ENCODE assay signal across 9 mouse cellular contexts in genomic region chr3:97940511-97941204, GRCm38 (mm10). TPM values are rescaled to one million over a fixed set of nuclear protein-coding genes. Genes with fewer than 3 reads are reported as not detected.
DNase-seq lines count a peak whose midpoint lies in the region; ATAC-seq and TF ChIP-seq lines count a peak whose summit lies in the region.
"Had no signal": no experiment of that assay in that cellular context is flagged by ENCODE, and none has a peak within 500 bp of the region (broad histone marks: within the 10 kb centered on the region; RNA-seq: fewer than 3 reads in every experiment).

No protein-coding gene starts in this region.

- H3K36me3 ChIP-seq in embryonic facial prominence, embryonic 10.5 days (replicated peaks): no peaks in the 10 kb centered on the region
- H3K36me3 ChIP-seq in heart, embryonic 15.5 days: no peaks in the 10 kb centered on the region
- H3K36me3 ChIP-seq in midbrain, embryonic 15.5 days (replicated peaks): no peaks in the 10 kb centered on the region

- DNase-seq in layer of hippocampus, adult 2 months (ENCODE audit: low spot score in 2 of 2): peak in 1 of 2 experiments; percentile 12
- DNase-seq in layer of hippocampus, postnatal 25 days (ENCODE audit: extremely low spot score in 1 of 2, low spot score in 1 of 2): no peak
- DNase-seq in embryonic facial prominence, embryonic 10.5 days (ENCODE audit: low spot score): no peak
- no peak for DNase-seq in cerebellum, adult 11-12 months
- no peak for DNase-seq in layer of hippocampus, adult 8-10 months (ENCODE audit: low spot score in 2 of 2)

- peak overlapping the region; percentile 24; the same call in 1 of the 2 replicates for H3K27ac ChIP-seq in layer of hippocampus, adult 2 months
- peak overlapping the region; percentile 95 for H3K27ac ChIP-seq in embryonic facial prominence, embryonic 10.5 days (replicated peaks)
- H3K27ac ChIP-seq in heart, embryonic 15.5 days: peak overlapping the region; percentile 46
- no peak overlapping the region for H3K27ac ChIP-seq in midbrain, embryonic 15.5 days

- H3K9me3 ChIP-seq in embryonic facial prominence, embryonic 10.5 days: no peaks in the 10 kb centered on the region
- H3K9me3 ChIP-seq in heart, embryonic 15.5 days (replicated peaks): no peaks in the 10 kb centered on the region
- no peaks in the 10 kb centered on the region for H3K9me3 ChIP-seq in midbrain, embryonic 15.5 days

- H3K4me1 ChIP-seq in embryonic facial prominence, embryonic 10.5 days: peaks cover 81% of the 10 kb centered on the region
- peaks cover 31% of the 10 kb centered on the region for H3K4me1 ChIP-seq in heart, embryonic 15.5 days (replicated peaks)
- peaks cover 49% of the 10 kb centered on the region for H3K4me1 ChIP-seq in midbrain, embryonic 15.5 days

- ATAC-seq in heart, embryonic 15.5 days (replicated peaks; ENCODE audit: insufficient number of reproducible peaks, insufficient read depth, low FRiP score, low read depth): no peak
- peak; percentile 29; the same call in 1 of the 2 replicates for ATAC-seq in midbrain, embryonic 15.5 days (replicated peaks)
- no peak for ATAC-seq in erythroblast, adult 5-6 weeks (replicated peaks; ENCODE audit: low FRiP score, poor library complexity, severe bottlenecking)

- no peak overlapping the region for H3K4me2 ChIP-seq in heart, embryonic 15.5 days
- no peak overlapping the region for H3K4me2 ChIP-seq in midbrain, embryonic 15.5 days

- no peak overlapping the region for H3K4me3 ChIP-seq in layer of hippocampus, adult 2 months
- no peak overlapping the region for H3K4me3 ChIP-seq in embryonic facial prominence, embryonic 10.5 days
- H3K4me3 ChIP-seq in heart, embryonic 15.5 days: no peak overlapping the region
- H3K4me3 ChIP-seq in midbrain, embryonic 15.5 days: no peak overlapping the region
- H3K4me3 ChIP-seq: erythroblast, embryonic 14.5 days had no signal

- no peak overlapping the region for H3K9ac ChIP-seq in heart, embryonic 15.5 days
- no peak overlapping the region for H3K9ac ChIP-seq in midbrain, embryonic 15.5 days

- H3K27me3 ChIP-seq in embryonic facial prominence, embryonic 10.5 days (replicated peaks; ENCODE audit: low read depth, poor library complexity, severe bottlenecking): no peaks in the 10 kb centered on the region
- H3K27me3 ChIP-seq in heart, embryonic 15.5 days: no peaks in the 10 kb centered on the region
- 0 out of 2 replicates have a peak, but pooled peaks cover 5% of the 10 kb centered on the region for H3K27me3 ChIP-seq in midbrain, embryonic 15.5 days (replicated peaks)

- no peak for TF ChIP-seq CTCF in layer of hippocampus, adult 2 months (conservative IDR thresholded peaks at IDR 0.05)

- 14% methylated on average over 9 of the region's 9 CpGs for WGBS in embryonic facial prominence, embryonic 10.5 days
- 51% methylated on average over 9 of the region's 9 CpGs for WGBS in heart, embryonic 15.5 days
- WGBS in midbrain, embryonic 15.5 days: 14% methylated on average over 9 of the region's 9 CpGs

RNA-seq across cellular contexts. Expression of gene Sec22b, which starts 39.7 kb away (rescaled TPM):
- total RNA-seq in layer of hippocampus, adult 2 months (2021): 10 to 100 TPM; 78.3 to 81.7 TPM
- 10 to 100 TPM; 67.9 to 81.1 TPM for total RNA-seq in layer of hippocampus, postnatal 25 days (2021)
- 119 and 122 TPM in 2 replicates for polyA plus RNA-seq in embryonic facial prominence, embryonic 10.5 days (2016; fragmentation: Nextera tagmentation; extraction: Ambion mirVana)
- 98.1 and 118 TPM in 2 replicates for polyA plus RNA-seq in heart, embryonic 15.5 days (2015; fragmentation: Nextera tagmentation; extraction: Ambion mirVana)
- 89.3 and 93.7 TPM in 2 replicates for polyA plus RNA-seq in midbrain, embryonic 15.5 days (2015; fragmentation: Nextera tagmentation; extraction: Ambion mirVana)
- 25.1 and 26.5 TPM in 2 replicates for total RNA-seq in erythroblast, adult 5-6 weeks (2015; ENCODE audit: low replicate concordance)
- 13.8 and 15.6 TPM in 2 replicates for total RNA-seq in erythroblast, adult 5-6 weeks (2017; ENCODE audit: low replicate concordance)
- total RNA-seq in layer of hippocampus, adult 8-10 months (2022): 10 to 100 TPM; 70.3 to 82.5 (median 74.4) TPM

RNA-seq across cellular contexts. Expression of gene Pde4dip, which starts 52.2 kb away (rescaled TPM):
- total RNA-seq in layer of hippocampus, adult 2 months (2021): 100 to 1,000 TPM; 232 to 246 TPM
- total RNA-seq in layer of hippocampus, postnatal 25 days (2021): 100 to 1,000 TPM; 219 to 249 TPM
- polyA plus RNA-seq in embryonic facial prominence, embryonic 10.5 days (2016; fragmentation: Nextera tagmentation; extraction: Ambion mirVana): 27.0 and 28.2 TPM in 2 replicates
- 93.0 and 99.0 TPM in 2 replicates for polyA plus RNA-seq in heart, embryonic 15.5 days (2015; fragmentation: Nextera tagmentation; extraction: Ambion mirVana)
- polyA plus RNA-seq in midbrain, embryonic 15.5 days (2015; fragmentation: Nextera tagmentation; extraction: Ambion mirVana): 69.7 and 75.7 TPM in 2 replicates
- total RNA-seq in erythroblast, adult 5-6 weeks (2015; ENCODE audit: low replicate concordance): 1.0 and 2.9 TPM in 2 replicates
- 1.4 and 4.6 TPM in 2 replicates for total RNA-seq in erythroblast, adult 5-6 weeks (2017; ENCODE audit: low replicate concordance)
- total RNA-seq in layer of hippocampus, adult 8-10 months (2022): 100 to 1,000 TPM; 195 to 235 (median 214) TPM

Comparison
In these comparisons a context has a peak if more than half of its experiments do, and no peak if none do; other contexts are left out.
1. RNA of gene Pde4dip, which starts 52.2 kb away (total RNA-seq): 219 to 249 TPM in layer of hippocampus, postnatal 25 days, 232 to 246 TPM in layer of hippocampus, adult 2 months and 195 to 235 TPM in layer of hippocampus, adult 8-10 months; 1.0 to 4.6 TPM in erythroblast, adult 5-6 weeks; every median in the first group is over 10 times any median in the second.